Mouse (Mus musculus) adrenal gland, adult 8-10 months (tissue): ENCODE measurements around the gene Hist1h3b. TPM values are rescaled to one million over a fixed set of nuclear protein-coding genes. Genes with fewer than 3 reads are reported as not detected.
"Not testable (repeated sequence)": the region's sequence is repeated elsewhere in the genome, so short reads cannot be mapped to it uniquely, and the experiment has no call there.

Experiments
- DNase-seq: peaks from one replicate; pipeline ENCODE4 v3.0.0; 2022
- total RNA-seq, 4 experiments: library from RNA; stranded (reverse); gene quantifications; 2 replicates each; pipeline ENCODE4 v1.2.4; 2022

Gene Hist1h3b
- total RNA-seq, 4 experiments from 2014 or later, result 18.1 to 29.8 (median 26.6) TPM

- peak; percentile 96 for DNase-seq
Measured at GRCm38 (mm10) chr13:23739069-23739921, 12.8 kb upstream of the Hist1h3b start.

GRCm38 (mm10) chr13:23739922-23740252 lies 12.2 kb upstream of the Hist1h3b start:
- DNase-seq, result no peak

GRCm38 (mm10) chr13:23740256-23740840 lies 11.7 kb upstream of the Hist1h3b start:
- no peak for DNase-seq

GRCm38 (mm10) chr13:23740910-23741309 lies 11.2 kb upstream of the Hist1h3b start:
- no peak for DNase-seq

GRCm38 (mm10) chr13:23742007-23742406 lies 10.1 kb upstream of the Hist1h3b start:
- DNase-seq, result no peak

GRCm38 (mm10) chr13:23743215-23743614 lies 8.9 kb upstream of the Hist1h3b start:
- DNase-seq, result no peak

GRCm38 (mm10) chr13:23743963-23744362 lies 8.1 kb upstream of the Hist1h3b start:
- no peak for DNase-seq

GRCm38 (mm10) chr13:23744421-23745380 lies 7.4 kb upstream of the Hist1h3b start:
- no peak for DNase-seq

GRCm38 (mm10) chr13:23745381-23746161 lies 6.5 kb upstream of the Hist1h3b start, which contains the start of gene Hist1h3c:
Hist1h3c (minus strand) TSS chr13:23745602.
- peak; percentile 72 for DNase-seq

GRCm38 (mm10) chr13:23746201-23747080 lies 5.6 kb upstream of the Hist1h3b start, which contains the start of gene Hist1h2bb:
Hist1h2bb (plus strand) TSS chr13:23746734.
- peak; percentile 67 for DNase-seq

- no peak for DNase-seq
Measured at GRCm38 (mm10) chr13:23747081-23747891, 4.8 kb upstream of the Hist1h3b start.

GRCm38 (mm10) chr13:23747892-23748288 lies 4.2 kb upstream of the Hist1h3b start:
- no peak for DNase-seq

GRCm38 (mm10) chr13:23749563-23750121 lies 2.4 kb upstream of the Hist1h3b start:
- DNase-seq, result no peak

GRCm38 (mm10) chr13:23750839-23751477 lies 1.1 kb upstream of the Hist1h3b start, which contains the start of gene Hist1h2ab:
Hist1h2ab (plus strand) TSS chr13:23751126.
- not testable (repeated sequence) for DNase-seq

GRCm38 (mm10) chr13:23751478-23751956 lies 550 bp upstream of the Hist1h3b start:
- no peak for DNase-seq

- no peak for DNase-seq
Measured at GRCm38 (mm10) chr13:23752742-23753172, 690 bp downstream of the Hist1h3b start.

- DNase-seq, result no peak
Measured at GRCm38 (mm10) chr13:23753314-23754078, 1.4 kb downstream of the Hist1h3b start.

- DNase-seq, result no peak
Measured at GRCm38 (mm10) chr13:23755000-23755399, 2.9 kb downstream of the Hist1h3b start.
